Mouse (Mus musculus) testis, adult 2 months (tissue): ENCODE results near the gene Tmem214.

Source experiments
- CTCF ChIP-seq: fragments of 200-500 bp; IDR thresholded peaks from 2 replicates; pipeline ENCODE4 v1.5.1; 2012; ENCODE audit warnings: low read depth, mild to moderate bottlenecking, inconsistent platforms, low read length, moderate library complexity; ENCODE audit not compliant: control insufficient read depth, insufficient read depth, insufficient replicate concordance
- POLR2A ChIP-seq: fragments of 200-500 bp; IDR thresholded peaks from 2 replicates; pipeline ENCODE4 v1.6.1; 2012; ENCODE audit warnings: low read depth, mild to moderate bottlenecking, inconsistent platforms, low read length, moderate library complexity; ENCODE audit not compliant: control insufficient read depth

GRCm38 (mm10) chr5:30901860-30902259 is 34.0 kb downstream of the Tmem214 start:
- TF ChIP-seq CTCF (no peak), POLR2A (no peak)
